Mouse (Mus musculus) lung, adult 2 months (tissue): Measurements from ENCODE around the gene Ndufb7. TPM values are rescaled to one million over a fixed set of nuclear protein-coding genes. Genes with fewer than 3 reads are reported as not detected.
"Not testable (repeated sequence)": the region's sequence is repeated elsewhere in the genome, so short reads cannot be mapped to it uniquely, and the experiment has no call there.

ENCODE experiments used
- DNase-seq: peaks from one replicate; pipeline ENCODE4 v3.0.0; 2022
- H3K4me1 ChIP-seq: fragments of 200-500 bp; 2 replicates; pipeline ENCODE4 v1.6.1; 2011; ENCODE audit warnings: low read length; ENCODE audit not compliant: control insufficient read depth, insufficient read depth
- H3K4me3 ChIP-seq: fragments of 200-500 bp; replicated peaks from 2 replicates; pipeline ENCODE3; 2011; ENCODE audit warnings: low read depth, mild to moderate bottlenecking, control low read depth, low read length; ENCODE audit errors: extremely low read depth
- CTCF ChIP-seq: fragments of 200-500 bp; IDR thresholded peaks from 2 replicates; pipeline ENCODE4 v1.5.1; 2011; ENCODE audit warnings: mild to moderate bottlenecking, low read length, control low read depth; ENCODE audit not compliant: insufficient read depth
- POLR2A ChIP-seq: fragments of 200-500 bp; IDR thresholded peaks from 2 replicates; pipeline ENCODE4 v1.6.1; 2011; ENCODE audit warnings: low read depth, mild to moderate bottlenecking, control low read depth, low read length, borderline replicate concordance; ENCODE audit errors: extremely low read depth
- WGBS: fragments of 180-500 bp; shearing (Covaris S2); methylation state at CpG from one replicate; pipeline ENCODE4 v1.1.7; 2018; 5-methylcytosine and 5-hydroxymethylcytosine counted together
- polyA plus RNA-seq: library from polyadenylated mRNA; depleted of rRNA; stranded (reverse); fragments of >200 nt; gene quantifications from 2 replicates; pipeline ENCODE4 v1.2.3, GENCODE M21; 2012

Ndufb7 gene
- polyA plus RNA-seq, 1 experiment = 269 TPM

DNA sequence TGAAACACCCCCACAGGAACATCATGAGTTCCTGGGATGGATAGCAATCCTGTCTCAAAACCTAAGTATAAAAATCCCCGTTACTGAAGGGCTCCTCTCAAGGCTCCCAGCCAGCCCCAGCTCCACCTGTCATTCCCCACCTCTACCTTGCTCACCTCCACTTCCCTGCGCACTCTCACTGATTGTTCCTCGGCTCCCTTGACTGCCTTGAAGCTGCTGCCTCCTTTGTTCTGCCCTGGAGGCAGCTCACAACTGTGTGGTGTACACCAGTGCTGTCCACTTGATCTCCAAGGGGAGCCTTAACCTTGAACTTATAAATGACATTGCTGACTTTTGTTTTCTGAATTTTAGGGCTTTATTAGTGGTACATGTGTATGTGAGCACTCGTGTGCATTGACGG is 1.7 kb downstream of the Ndufb7 start:
- no peak for DNase-seq
- WGBS = 64% methylated on average over 5 of the region's 5 CpGs
- Histone ChIP-seq H3K4me3 (no peak overlapping the region), H3K4me1 (peaks cover 5% of the 10 kb centered on the region; the same call in 1 of the 2 replicates)
- TF ChIP-seq CTCF = no peak
- TF ChIP-seq POLR2A = no peak

DNA sequence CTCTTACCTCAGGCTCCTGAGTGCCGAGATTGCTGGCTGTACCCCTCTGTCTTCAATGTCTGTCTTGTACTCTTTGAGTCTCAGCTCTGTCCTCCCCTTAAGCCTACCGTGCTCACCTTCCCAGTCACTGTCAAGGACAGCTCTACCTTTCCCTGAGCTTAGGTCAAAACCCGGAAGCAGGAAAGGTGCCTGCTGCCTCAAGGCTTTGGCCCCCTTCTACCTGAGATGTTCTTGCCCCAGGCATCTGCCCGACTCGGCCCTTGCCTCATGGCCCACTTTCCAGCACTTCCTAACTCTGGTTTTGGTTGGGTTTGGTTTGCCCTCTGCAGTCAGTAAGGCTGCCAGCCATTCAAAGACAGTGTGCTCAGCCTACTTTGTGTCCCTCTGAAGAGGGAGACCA is 2.3 kb downstream of the Ndufb7 start:
- no peak for DNase-seq
- no peak for TF ChIP-seq POLR2A
- no peak for TF ChIP-seq CTCF
- WGBS = 71% methylated on average over 5 of the region's 5 CpGs

DNA sequence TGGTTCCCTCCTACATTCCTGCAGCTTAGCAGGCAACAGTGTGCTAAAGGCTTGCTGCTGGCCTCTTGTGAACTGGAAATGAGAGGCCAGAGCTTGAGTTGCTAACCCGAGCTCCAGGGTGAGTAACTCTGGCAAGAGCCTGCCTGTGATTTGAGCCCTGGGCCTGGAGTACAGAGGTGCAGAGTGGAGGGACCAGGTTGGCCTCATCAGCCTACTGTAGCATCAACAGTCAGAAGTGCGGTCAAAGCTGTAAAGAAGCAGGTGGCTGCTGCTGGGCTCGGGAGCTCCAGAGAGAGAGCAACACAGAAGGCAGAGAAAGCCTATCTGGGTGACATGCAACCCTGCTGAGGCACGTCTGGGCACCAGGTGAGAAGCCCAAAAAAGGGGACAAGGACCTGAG is 2.7 kb downstream of the Ndufb7 start:
- TF ChIP-seq CTCF = no peak
- TF ChIP-seq POLR2A = no peak
- no peak overlapping the region for H3K4me3 ChIP-seq
- H3K4me1 ChIP-seq = peaks cover 5% of the 10 kb centered on the region; the same call in 1 of the 2 replicates
- no peak for DNase-seq
- 74% methylated on average over 4 of the region's 4 CpGs for WGBS

More for the DNA sequence above, 2.3 kb downstream of the Ndufb7 start:
- Histone ChIP-seq H3K4me3 (no peak overlapping the region), H3K4me1 (peaks cover 5% of the 10 kb centered on the region; the same call in 1 of the 2 replicates)

DNA sequence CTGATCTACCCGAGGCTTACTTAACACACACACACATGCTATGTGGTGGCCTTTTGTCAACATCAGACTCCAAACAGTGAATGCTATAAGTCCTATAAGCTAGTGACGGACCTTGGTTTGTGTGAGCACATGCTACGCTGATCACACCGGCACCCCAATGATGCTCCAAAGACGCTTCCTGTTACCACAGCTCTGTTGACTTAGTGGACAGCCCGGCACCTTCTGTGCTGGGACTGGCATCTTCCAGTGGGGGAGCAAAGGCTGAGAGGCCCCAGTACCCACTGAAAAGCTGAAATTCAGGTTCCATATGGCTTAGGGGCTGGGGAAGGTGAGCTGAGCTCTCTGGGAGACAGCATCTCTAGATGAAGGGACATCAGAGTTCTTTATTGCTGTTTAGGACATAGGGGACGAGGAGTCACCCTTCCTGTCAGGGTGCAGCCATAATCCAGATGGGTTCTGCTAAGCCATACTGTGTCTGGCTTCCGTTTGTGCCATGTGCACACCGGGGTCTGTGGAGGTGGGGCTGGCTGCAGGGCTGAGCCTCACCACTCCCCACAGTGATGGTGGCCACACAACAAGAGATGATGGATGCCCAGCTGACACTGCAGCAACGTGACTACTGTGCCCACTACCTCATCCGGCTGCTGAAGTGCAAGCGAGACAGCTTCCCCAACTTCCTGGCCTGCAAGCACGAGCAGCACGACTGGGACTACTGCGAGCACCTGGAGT is 4.0 kb downstream of the Ndufb7 start:
- 81% methylated on average over 15 of the region's 15 CpGs for WGBS
- no peak for TF ChIP-seq CTCF
- TF ChIP-seq POLR2A = no peak
- Histone ChIP-seq H3K4me3 (no peak overlapping the region), H3K4me1 (peaks cover 5% of the 10 kb centered on the region; the same call in 1 of the 2 replicates)
- DNase-seq = no peak

DNA sequence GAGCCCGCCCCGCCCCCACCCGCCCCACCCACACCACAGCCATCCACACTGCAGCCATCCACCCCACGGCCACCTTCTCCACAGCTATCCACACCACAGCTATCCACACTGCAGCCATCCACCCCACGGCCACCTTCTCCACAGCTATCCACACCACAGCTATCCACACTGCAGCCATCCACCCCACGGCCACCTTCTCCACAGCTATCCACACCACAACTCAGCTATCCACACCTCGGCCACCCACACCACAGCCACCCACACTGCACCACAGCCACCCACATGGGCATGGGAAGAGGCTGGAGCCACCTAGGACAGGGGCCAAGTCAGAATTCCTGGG is 4.5 kb downstream of the Ndufb7 start:
- DNase-seq, H3K4me3 ChIP-seq, H3K4me1 ChIP-seq: not testable (repeated sequence)
- 91% methylated on average over 7 of the region's 7 CpGs for WGBS

DNA sequence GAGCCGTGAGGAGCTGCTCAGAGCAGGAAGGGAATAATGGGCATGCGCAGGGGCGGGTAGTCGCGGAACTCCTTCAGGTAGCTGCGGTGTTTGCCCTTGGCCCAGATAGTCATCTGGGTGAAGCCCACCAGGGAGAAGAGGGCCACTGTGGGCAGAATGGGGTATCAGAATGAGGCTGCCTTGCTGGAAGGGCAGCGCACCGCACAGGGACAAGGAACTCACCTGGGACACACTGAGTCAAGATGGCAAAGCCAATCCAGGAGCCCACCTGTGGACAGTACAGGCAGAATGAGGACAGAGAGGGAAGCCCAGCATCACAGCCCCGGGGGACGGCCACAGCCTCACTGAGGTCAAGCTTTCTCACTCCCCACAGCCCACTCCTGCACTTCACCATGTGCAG is 5.3 kb downstream of the Ndufb7 start:
- DNase-seq = no peak
- H3K4me3 ChIP-seq = no peak overlapping the region
- peaks cover 5% of the 10 kb centered on the region; the same call in 1 of the 2 replicates for H3K4me1 ChIP-seq
- TF ChIP-seq CTCF (no peak), POLR2A (no peak)
- WGBS = 92% methylated on average over 10 of the region's 10 CpGs

DNA sequence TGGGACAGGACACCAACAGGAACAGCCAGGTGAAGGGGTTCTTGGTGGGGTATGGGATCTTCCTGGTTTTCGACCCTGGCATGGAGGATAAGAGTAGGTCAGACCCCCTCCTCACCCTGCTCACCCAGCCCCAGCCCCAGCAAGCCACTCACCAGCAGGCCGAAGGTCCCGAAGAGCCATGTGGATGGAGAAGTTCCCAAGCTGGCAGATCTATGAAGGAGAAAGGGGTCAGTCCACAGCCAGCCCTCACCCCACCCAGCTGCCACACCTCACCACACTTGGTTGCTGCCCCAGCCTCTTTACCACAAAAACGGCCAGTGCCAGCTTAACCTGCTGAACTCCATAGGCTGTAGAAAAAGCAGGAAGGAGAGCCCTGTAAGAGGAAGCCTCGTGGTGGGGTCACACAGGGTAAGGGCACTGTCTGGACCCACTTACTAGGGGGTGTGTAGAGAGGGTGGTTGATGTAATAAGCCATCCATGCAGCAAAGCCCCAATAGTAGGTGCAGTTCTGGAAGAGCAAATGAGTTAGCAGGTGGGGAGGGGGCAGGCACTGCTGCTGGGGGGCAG is 5.9 kb downstream of the Ndufb7 start:
- 76% methylated on average over 5 of the region's 5 CpGs for WGBS
- no peak overlapping the region for H3K4me3 ChIP-seq
- no peak for DNase-seq
- H3K4me1 ChIP-seq = peaks cover 8% of the 10 kb centered on the region; the same call in 1 of the 2 replicates
- no peak for TF ChIP-seq POLR2A
- no peak for TF ChIP-seq CTCF

DNA sequence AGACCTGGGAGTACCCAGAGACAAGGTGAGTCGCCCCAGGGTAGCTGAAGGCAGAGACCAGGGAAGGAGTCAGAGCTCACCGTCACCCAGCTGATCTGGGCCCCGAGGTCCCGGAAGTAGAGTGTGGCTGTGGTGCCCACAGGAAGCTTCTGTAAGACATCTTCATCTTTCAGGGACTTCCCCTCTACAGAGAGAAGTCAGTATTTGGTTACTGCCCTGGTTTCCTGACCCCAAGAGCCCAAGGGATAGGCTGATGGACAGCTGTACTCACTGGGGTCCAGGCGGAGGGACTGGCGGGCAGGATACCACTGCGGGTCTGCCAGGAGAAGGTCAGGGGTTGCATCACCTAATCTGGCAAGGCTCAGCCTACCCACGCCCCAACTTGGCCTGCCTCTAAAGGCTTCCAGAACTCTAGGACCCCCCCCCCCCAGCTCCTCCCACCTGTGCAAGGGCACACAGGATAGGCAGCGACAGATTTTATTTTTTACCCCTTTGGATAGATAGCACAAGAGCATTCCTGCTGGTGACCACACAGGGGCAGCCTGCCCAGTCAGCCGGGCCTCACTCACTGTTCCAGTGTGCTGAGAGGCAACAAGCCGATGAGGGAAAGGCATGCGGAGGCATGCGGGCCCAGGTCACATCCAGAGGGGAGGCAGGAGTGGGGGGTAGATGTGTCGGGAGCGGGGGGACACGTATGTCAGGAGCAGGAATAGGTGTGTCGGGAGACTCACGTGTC is 6.8 kb downstream of the Ndufb7 start:
- 68% methylated on average over 18 of the region's 18 CpGs for WGBS
- H3K4me3 ChIP-seq = peak overlapping the region; percentile 13
- no peak for TF ChIP-seq CTCF
- TF ChIP-seq POLR2A = no peak

DNA sequence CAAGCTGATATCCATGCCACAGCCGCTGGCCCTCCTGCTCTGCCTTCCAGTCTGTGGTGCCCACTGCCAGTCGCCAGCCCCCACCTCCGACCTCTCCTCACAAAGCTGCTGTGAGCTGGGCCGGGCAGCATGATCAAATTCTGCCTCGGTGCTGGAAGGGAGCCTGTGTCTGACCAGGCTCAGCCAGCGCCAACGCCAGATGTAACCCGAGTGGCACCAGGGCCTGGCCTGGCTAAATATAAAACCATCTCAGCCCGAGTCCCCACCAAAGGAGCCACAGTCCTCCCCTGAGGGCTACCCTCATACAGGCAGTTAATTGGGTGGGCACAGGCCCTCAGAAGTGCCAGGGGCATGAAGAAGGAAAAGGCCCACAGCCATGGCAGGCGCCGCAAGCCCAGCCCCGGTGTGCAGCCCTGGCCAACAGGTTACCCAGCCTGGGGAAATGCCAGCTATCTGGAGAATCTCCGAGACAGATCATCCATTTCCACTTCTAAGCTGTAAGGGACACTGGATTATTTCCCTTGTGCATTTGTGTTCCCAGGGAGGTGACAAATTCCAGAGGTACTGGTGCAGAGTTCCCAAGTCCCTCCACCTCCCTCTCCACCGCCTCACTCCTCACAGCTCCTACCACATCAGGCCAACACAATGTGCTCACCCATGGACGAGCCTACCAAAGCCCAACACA is 8.3 kb downstream of the Ndufb7 start:
- no peak overlapping the region for H3K4me3 ChIP-seq

More for the DNA sequence above, 6.8 kb downstream of the Ndufb7 start:
- H3K4me1 ChIP-seq = peaks cover 3% of the 10 kb centered on the region; the same call in 1 of the 2 replicates
- DNase-seq = no peak

More for the DNA sequence above, 8.3 kb downstream of the Ndufb7 start:
- DNase-seq = no peak
- peaks cover 3% of the 10 kb centered on the region; the same call in 1 of the 2 replicates for H3K4me1 ChIP-seq
- no peak for TF ChIP-seq CTCF
- TF ChIP-seq POLR2A = no peak
- WGBS = 68% methylated on average over 15 of the region's 15 CpGs
